Comparison of ENCODE assay signal across 17 mouse cellular contexts in genomic region chr13:94343192-94343591, GRCm38 (mm10). TPM values are rescaled to one million over a fixed set of nuclear protein-coding genes. Genes with fewer than 3 reads are reported as not detected.
DNase-seq lines count a peak whose midpoint lies in the region; ATAC-seq and TF ChIP-seq lines count a peak whose summit lies in the region.
"Had no signal": no experiment of that assay in that cellular context is flagged by ENCODE, and none has a peak within 500 bp of the region (broad histone marks: within the 10 kb centered on the region; RNA-seq: fewer than 3 reads in every experiment).

No protein-coding gene starts in this region.

- no peaks in the 10 kb centered on the region for H3K9me3 ChIP-seq in lung, embryonic 14.5 days (ENCODE audit: low read depth, low read length)
- no peaks in the 10 kb centered on the region for H3K9me3 ChIP-seq in liver, embryonic 14.5 days (ENCODE audit: control insufficient read depth, low read length)
- H3K9me3 ChIP-seq: limb, embryonic 10.5 days; lung, embryonic 15.5 days had no signal

- DNase-seq in CD4-positive, CD25-positive, alpha-beta regulatory T cell, adult 2 months (ENCODE audit: low read depth, low spot score), result peak; percentile 34
- DNase-seq in lung, embryonic 14.5 days, result peak; percentile 20
- DNase-seq in lung, postnatal 14 days, result no peak
- peak; percentile 36 for DNase-seq in ES-CJ7 (ENCODE audit: low read depth, low spot score)
- DNase-seq in liver, embryonic 14.5 days (ENCODE audit: low read depth in 3 of 3, low spot score in 3 of 3), result no peak
- DNase-seq in cerebellum, postnatal 25 days, result no peak
- no peak for DNase-seq in frontal cortex, postnatal 10 days (ENCODE audit: low spot score in 2 of 2)
- DNase-seq: adrenal gland, adult 2 months; cerebellum, postnatal 10 days; kidney, postnatal 10 days; right cerebral cortex, postnatal 25 days had no signal

- no peak overlapping the region for H3K4me3 ChIP-seq in lung, embryonic 14.5 days (ENCODE audit: low read depth, low read length)
- no peak overlapping the region for H3K4me3 ChIP-seq in liver, embryonic 14.5 days (ENCODE audit: insufficient read depth in 1 of 2, low read depth in 2 of 2, low read length in 2 of 2)
- H3K4me3 ChIP-seq: erythroblast, embryonic 14.5 days; limb, embryonic 10.5 days; lung, embryonic 15.5 days; midbrain, embryonic 13.5 days had no signal

- no peak overlapping the region for H3K9ac ChIP-seq in lung, embryonic 14.5 days
- no peak overlapping the region for H3K9ac ChIP-seq in liver, embryonic 14.5 days (replicated peaks)
- H3K9ac ChIP-seq: lung, embryonic 15.5 days; midbrain, embryonic 13.5 days had no signal

- WGBS in lung, embryonic 14.5 days, result 92% methylated on average over 5 of the region's 5 CpGs
- 72% methylated on average over 5 of the region's 5 CpGs for WGBS in liver, embryonic 14.5 days (ENCODE audit: insufficient replicate concordance)

- no peaks in the 10 kb centered on the region for H3K4me1 ChIP-seq in lung, embryonic 14.5 days (ENCODE audit: insufficient read depth)
- no peaks in the 10 kb centered on the region for H3K4me1 ChIP-seq in liver, embryonic 14.5 days (replicated peaks; ENCODE audit: control insufficient read depth in 2 of 2, insufficient read depth in 2 of 2, low read length in 1 of 2)
- H3K4me1 ChIP-seq: limb, embryonic 10.5 days; lung, embryonic 15.5 days; midbrain, embryonic 13.5 days had no signal

- H3K27me3 ChIP-seq in lung, embryonic 14.5 days (ENCODE audit: insufficient read depth, low read length), result no peaks in the 10 kb centered on the region
- no peaks in the 10 kb centered on the region for H3K27me3 ChIP-seq in liver, embryonic 14.5 days (ENCODE audit: control insufficient read depth, insufficient read depth, low read length)
- H3K27me3 ChIP-seq: lung, embryonic 15.5 days; midbrain, embryonic 13.5 days had no signal

- no peak for TF ChIP-seq EP300 in liver, embryonic 14.5 days (IDR thresholded peaks at IDR 0.05; ENCODE audit: low read depth)

- H3K27ac ChIP-seq in lung, embryonic 14.5 days (ENCODE audit: low read depth), result no peak overlapping the region
- H3K27ac ChIP-seq in liver, embryonic 14.5 days, result no peak overlapping the region
- H3K27ac ChIP-seq: limb, embryonic 10.5 days; lung, embryonic 15.5 days; midbrain, embryonic 13.5 days had no signal

- ATAC-seq in CD4-positive, CD25-positive, alpha-beta regulatory T cell, adult 4 months, result no peak
- ATAC-seq in lung, embryonic 14.5 days (ENCODE audit: insufficient read depth), result no peak
- no peak for ATAC-seq in liver, embryonic 14.5 days (ENCODE audit: insufficient read depth)
- ATAC-seq: hindbrain, embryonic 16.5 days; midbrain, embryonic 13.5 days had no signal

- TF ChIP-seq CTCF in lung, embryonic 14.5 days (IDR thresholded peaks at IDR 0.05; ENCODE audit: low read depth), result no peak
- peak; percentile 55 for TF ChIP-seq CTCF in liver, embryonic 14.5 days (IDR thresholded peaks at IDR 0.05; ENCODE audit: low read depth)

- no peak overlapping the region for H3K4me2 ChIP-seq in lung, embryonic 14.5 days
- H3K4me2 ChIP-seq in liver, embryonic 14.5 days (ENCODE audit: low read depth), result no peak overlapping the region
- H3K4me2 ChIP-seq: lung, embryonic 15.5 days; midbrain, embryonic 13.5 days had no signal

- no peaks in the 10 kb centered on the region for H3K36me3 ChIP-seq in lung, embryonic 14.5 days (ENCODE audit: insufficient read depth)
- H3K36me3 ChIP-seq in liver, embryonic 14.5 days (replicated peaks; ENCODE audit: control insufficient read depth, insufficient read depth, low read depth), result no peaks in the 10 kb centered on the region
- H3K36me3 ChIP-seq: limb, embryonic 10.5 days; lung, embryonic 15.5 days; midbrain, embryonic 13.5 days had no signal

RNA-seq across cellular contexts. Expression of gene Ap3b1, which starts 15.6 kb away (rescaled TPM):
- polyA plus RNA-seq in CD4-positive, CD25-positive, alpha-beta regulatory T cell, adult 4 months (2017; shearing (Covaris generic)), result 10 to 100 TPM; 41.8 to 46.0 TPM
- 43.6 and 44.2 TPM in 2 replicates for polyA plus RNA-seq in lung, embryonic 14.5 days (2014; fragmentation: Nextera tagmentation; extraction: Ambion mirVana)
- 10.5 and 16.8 TPM in 2 replicates for polyA plus RNA-seq in liver, embryonic 14.5 days (2012; rRNA removed)
- 16.1 and 17.9 TPM in 2 replicates for polyA plus RNA-seq in liver, embryonic 14.5 days (2014; fragmentation: Nextera tagmentation; extraction: Ambion mirVana)

RNA-seq across cellular contexts. Expression of gene Scamp1, which starts 57.5 kb away (rescaled TPM):
- 1 to 10 TPM; 2.5 to 3.0 TPM for polyA plus RNA-seq in CD4-positive, CD25-positive, alpha-beta regulatory T cell, adult 4 months (2017; shearing (Covaris generic))
- polyA plus RNA-seq in lung, embryonic 14.5 days (2014; fragmentation: Nextera tagmentation; extraction: Ambion mirVana), result 25.4 and 28.8 TPM in 2 replicates
- 3.1 and 4.2 TPM in 2 replicates for polyA plus RNA-seq in liver, embryonic 14.5 days (2012; rRNA removed)
- 5.0 and 5.6 TPM in 2 replicates for polyA plus RNA-seq in liver, embryonic 14.5 days (2014; fragmentation: Nextera tagmentation; extraction: Ambion mirVana)

Comparison
In these comparisons a context has a peak if more than half of its experiments do, and no peak if none do; other contexts are left out.
1. DNase-seq: peak in CD4-positive, CD25-positive, alpha-beta regulatory T cell, adult 2 months (single experiment), lung, embryonic 14.5 days (single experiment) and ES-CJ7 (single experiment); none in lung, postnatal 14 days (single experiment), liver, embryonic 14.5 days (0 of 3), cerebellum, postnatal 25 days (0 of 2) and frontal cortex, postnatal 10 days (0 of 2).